Mouse (Mus musculus): ENCODE data around the gene Cyp11a1. TPM values are rescaled to one million over a fixed set of nuclear protein-coding genes. Genes with fewer than 3 reads are reported as not detected.

The Cyp11a1 gene
- total RNA-seq, 1 experiment, result 3.0 TPM

- no peak overlapping the region for H3K9ac ChIP-seq (ENCODE audit: insufficient read depth, low read depth, low read length, poor library complexity, severe bottlenecking)
- TF ChIP-seq ZNF384 (IDR thresholded peaks at IDR 0.05; ENCODE audit: low read depth, low read length) (no peak), ZC3H11A (IDR thresholded peaks at IDR 0.05; ENCODE audit: borderline replicate concordance, low read depth, low read length) (no peak), HCFC1 (IDR thresholded peaks at IDR 0.05; ENCODE audit: borderline replicate concordance, insufficient read depth, low read length) (no peak), MAFK (IDR thresholded peaks at IDR 0.05; ENCODE audit: insufficient read depth, low read depth, low read length) (no peak), CHD2 (IDR thresholded peaks at IDR 0.05; ENCODE audit: low read depth, low read length) (no peak)
- H3K36me3 ChIP-seq (ENCODE audit: control insufficient read depth, insufficient read depth, low read length, poor library complexity, severe bottlenecking), result no peaks in the 10 kb centered on the region
- in situ Hi-C loops (cut with MboI; ENCODE audit: low sequenced_read_pairs in 2 of 2, unreplicated experiment in 2 of 2), result no loop called here
- H3K4me1 ChIP-seq (ENCODE audit: control insufficient read depth in 2 of 2, insufficient read depth in 2 of 2, low read length in 2 of 2, poor library complexity in 1 of 2), result no peaks in the 10 kb centered on the region
- no peak overlapping the region for H3K27ac ChIP-seq (ENCODE audit: insufficient read depth, low read depth, low read length, poor library complexity, severe bottlenecking)
- no peak overlapping the region for H3K4me3 ChIP-seq (ENCODE audit: insufficient read depth in 1 of 2, low read depth in 1 of 2, low read length in 2 of 2, poor library complexity in 1 of 2, severe bottlenecking in 1 of 2)
- no peak for DNase-seq (ENCODE audit: low read depth, low spot score)
- H3K9me3 ChIP-seq (ENCODE audit: control insufficient read depth, insufficient read depth, low read depth, low read length), result no peaks in the 10 kb centered on the region
These were observed 68.3 kb downstream of the Cyp11a1 start for GRCm38 (mm10) chr9:58074561-58074960.

Other genes starting within 250 kb of the Cyp11a1 start
- gene Clk3, start 240.6 kb upstream of the Cyp11a1 start, total RNA-seq (2012; rRNA removed), result 38.3 and 41.5 TPM in 2 replicates
- 20.3 and 23.4 TPM in 2 replicates for gene Arid3b, start 169.6 kb upstream of the Cyp11a1 start, total RNA-seq (2012; rRNA removed)
- 16.4 and 21.2 TPM in 2 replicates for gene Ubl7, start 95.4 kb upstream of the Cyp11a1 start, total RNA-seq (2012; rRNA removed)
- 7.5 and 9.2 TPM in 2 replicates for gene Sema7a, start 66.3 kb upstream of the Cyp11a1 start, total RNA-seq (2012; rRNA removed)
- 3.1 and 4.5 TPM in 2 replicates for gene Stra6, start 57.4 kb downstream of the Cyp11a1 start, total RNA-seq (2012; rRNA removed)
- gene Ccdc33, start 112.4 kb downstream of the Cyp11a1 start, total RNA-seq (2012; rRNA removed), result 0.13 and 0.95 TPM in 2 replicates
- gene Islr, start 197.9 kb downstream of the Cyp11a1 start, total RNA-seq (2012; rRNA removed), result 0.22 and 0.26 TPM in 2 replicates
- 7.8 and 12.8 TPM in 2 replicates for gene Islr2, start 197.9 kb downstream of the Cyp11a1 start, total RNA-seq (2012; rRNA removed)
- 72.6 and 112 TPM in 2 replicates for gene Pml, start 243.4 kb downstream of the Cyp11a1 start, total RNA-seq (2012; rRNA removed)
- 51.7 and 95.7 TPM in 2 replicates for gene Stoml1, start 246.8 kb downstream of the Cyp11a1 start, total RNA-seq (2012; rRNA removed)

All from ES-E14 (cell line).